ENCODE assay signal across 15 mouse cellular contexts in the genomic region with DNA sequence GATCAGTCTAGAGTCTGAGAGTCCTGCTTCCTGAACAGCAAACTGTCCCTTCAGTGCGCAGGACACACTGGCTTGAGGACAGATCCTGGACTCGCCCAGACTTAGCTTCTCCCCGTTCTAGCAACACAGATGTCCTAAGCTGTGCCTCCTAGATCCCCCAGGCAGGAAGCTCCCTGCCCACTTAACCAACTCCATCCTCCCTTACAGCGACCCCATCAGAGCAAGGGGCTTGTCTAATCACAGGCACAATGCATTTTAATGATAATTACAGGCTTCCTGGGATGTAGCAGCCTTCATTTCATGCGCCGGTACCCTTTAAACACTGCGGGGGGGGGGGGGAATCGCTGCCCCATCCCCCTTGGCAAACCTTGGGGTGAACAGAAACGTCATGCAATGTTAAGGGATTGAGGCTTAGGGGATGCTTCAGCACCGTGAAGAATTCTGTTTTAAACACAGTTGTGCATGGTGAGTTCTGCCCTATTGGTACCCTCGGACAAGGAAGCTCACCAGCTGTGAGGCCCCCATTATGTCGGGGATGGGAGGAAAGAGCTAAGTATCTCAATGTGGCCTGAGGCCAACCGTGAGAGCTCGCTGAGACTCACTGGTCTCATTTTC.
A peak's percentile ranks its signal among the peaks of the same experiment; 100 is the strongest.
DNase-seq lines count a peak whose midpoint lies in the region; ATAC-seq and TF ChIP-seq lines count a peak whose summit lies in the region.
"Had no signal": no experiment of that assay in that cellular context is flagged by ENCODE, and none has a peak within 500 bp of the region (broad histone marks: within the 10 kb centered on the region; RNA-seq: fewer than 3 reads in every experiment).

No protein-coding gene starts in this region.

- peak; percentile 57; the same call in 1 of the 2 replicates for ATAC-seq in forebrain, embryonic 15.5 days (replicated peaks)
- ATAC-seq in hindbrain, postnatal 0 days, result 0 out of 2 replicates have a peak, but pooled peaks have one; percentile 12
- peak; percentile 82 for ATAC-seq in neural tube, embryonic 13.5 days (ENCODE audit: low read depth)
- ATAC-seq in kidney, embryonic 15.5 days (replicated peaks; ENCODE audit: low FRiP score), result no peak
- ATAC-seq: intestine, embryonic 15.5 days; lung, postnatal 0 days had no signal

- no peaks in the 10 kb centered on the region for H3K9me3 ChIP-seq in forebrain, embryonic 15.5 days
- H3K9me3 ChIP-seq in hindbrain, postnatal 0 days (ENCODE audit: low read length), result no peaks in the 10 kb centered on the region
- H3K9me3 ChIP-seq in neural tube, embryonic 13.5 days, result no peaks in the 10 kb centered on the region
- no peaks in the 10 kb centered on the region for H3K9me3 ChIP-seq in kidney, embryonic 15.5 days (replicated peaks)
- H3K9me3 ChIP-seq: intestine, embryonic 15.5 days; limb, embryonic 10.5 days; liver, embryonic 13.5 days had no signal

- DNase-seq in embryo, embryonic 9.5 days (ENCODE audit: extremely low spot score), result peak; percentile 9
- DNase-seq in hindbrain, postnatal 0 days (ENCODE audit: low spot score), result peak; percentile 36
- DNase-seq in right cerebral cortex, adult 2 months (ENCODE audit: low spot score in 2 of 2), result no peak
- DNase-seq in Muller cell, postnatal 12 days (ENCODE audit: inconsistent ontology term), result no peak
- DNase-seq: heart, postnatal 10 days; layer of hippocampus, postnatal 36 days; liver, embryonic 13.5 days; right cerebral cortex, postnatal 25 days had no signal

- H3K4me2 ChIP-seq in forebrain, embryonic 15.5 days (replicated peaks), result no peak overlapping the region
- no peak overlapping the region for H3K4me2 ChIP-seq in hindbrain, postnatal 0 days (ENCODE audit: low read depth, low read length)
- H3K4me2 ChIP-seq in neural tube, embryonic 13.5 days, result peak overlapping the region; percentile 9; the same call in 1 of the 2 replicates
- H3K4me2 ChIP-seq in kidney, embryonic 15.5 days, result no peak overlapping the region
- H3K4me2 ChIP-seq: intestine, embryonic 15.5 days; liver, embryonic 13.5 days had no signal

- no peak for TF ChIP-seq CTCF in hindbrain, postnatal 0 days (IDR thresholded peaks at IDR 0.05; ENCODE audit: low read depth)

- 9% methylated on average over 14 of the region's 14 CpGs for WGBS in forebrain, embryonic 15.5 days
- WGBS in hindbrain, postnatal 0 days, result 10% methylated on average over 14 of the region's 14 CpGs
- 11% methylated on average over 14 of the region's 14 CpGs for WGBS in neural tube, embryonic 13.5 days
- 29% methylated on average over 14 of the region's 14 CpGs for WGBS in kidney, embryonic 15.5 days

- no peaks in the 10 kb centered on the region for H3K36me3 ChIP-seq in forebrain, embryonic 15.5 days
- no peaks in the 10 kb centered on the region for H3K36me3 ChIP-seq in hindbrain, postnatal 0 days (ENCODE audit: insufficient read depth, low read length)
- H3K36me3 ChIP-seq in neural tube, embryonic 13.5 days, result no peaks in the 10 kb centered on the region
- no peaks in the 10 kb centered on the region for H3K36me3 ChIP-seq in kidney, embryonic 15.5 days
- H3K36me3 ChIP-seq: intestine, embryonic 15.5 days; limb, embryonic 10.5 days; liver, embryonic 13.5 days had no signal

- H3K27ac ChIP-seq in forebrain, embryonic 15.5 days (replicated peaks), result 0 out of 2 replicates have a peak overlapping the region, but pooled peaks have one; percentile 28
- no peak overlapping the region for H3K27ac ChIP-seq in hindbrain, postnatal 0 days
- H3K27ac ChIP-seq in neural tube, embryonic 13.5 days (replicated peaks), result peak overlapping the region; percentile 57
- no peak overlapping the region for H3K27ac ChIP-seq in kidney, embryonic 15.5 days
- H3K27ac ChIP-seq: intestine, embryonic 15.5 days; limb, embryonic 10.5 days; liver, embryonic 13.5 days had no signal

- no peak overlapping the region for H3K9ac ChIP-seq in forebrain, embryonic 15.5 days (replicated peaks)
- no peak overlapping the region for H3K9ac ChIP-seq in hindbrain, postnatal 0 days (replicated peaks; ENCODE audit: low read length)
- H3K9ac ChIP-seq in neural tube, embryonic 13.5 days, result peak overlapping the region; percentile 3; the same call in 1 of the 2 replicates
- no peak overlapping the region for H3K9ac ChIP-seq in kidney, embryonic 15.5 days
- H3K9ac ChIP-seq: intestine, embryonic 15.5 days; liver, embryonic 13.5 days had no signal

- H3K4me3 ChIP-seq in forebrain, embryonic 15.5 days, result no peak overlapping the region
- no peak overlapping the region for H3K4me3 ChIP-seq in hindbrain, postnatal 0 days (ENCODE audit: low read length)
- H3K4me3 ChIP-seq in neural tube, embryonic 13.5 days, result no peak overlapping the region
- H3K4me3 ChIP-seq in kidney, embryonic 15.5 days (replicated peaks), result no peak overlapping the region
- H3K4me3 ChIP-seq: intestine, embryonic 15.5 days; limb, embryonic 10.5 days; liver, embryonic 13.5 days had no signal

- no peaks in the 10 kb centered on the region for H3K27me3 ChIP-seq in forebrain, embryonic 15.5 days
- H3K27me3 ChIP-seq in hindbrain, postnatal 0 days (ENCODE audit: insufficient read depth, low read length), result no peaks in the 10 kb centered on the region
- H3K27me3 ChIP-seq in neural tube, embryonic 13.5 days, result peaks cover 33% of the 10 kb centered on the region
- peaks cover 8% of the 10 kb centered on the region for H3K27me3 ChIP-seq in kidney, embryonic 15.5 days
- H3K27me3 ChIP-seq: intestine, embryonic 15.5 days; liver, embryonic 13.5 days; megakaryocyte, embryonic 14.5 days had no signal

- peaks cover 12% of the 10 kb centered on the region for H3K4me1 ChIP-seq in forebrain, embryonic 15.5 days
- no peaks in the 10 kb centered on the region; the same call in 1 of the 2 replicates for H3K4me1 ChIP-seq in hindbrain, postnatal 0 days (ENCODE audit: insufficient read depth, low read length)
- peaks cover 21% of the 10 kb centered on the region for H3K4me1 ChIP-seq in neural tube, embryonic 13.5 days (replicated peaks)
- H3K4me1 ChIP-seq in kidney, embryonic 15.5 days, result no peaks in the 10 kb centered on the region
- H3K4me1 ChIP-seq: intestine, embryonic 15.5 days; liver, embryonic 13.5 days; megakaryocyte, embryonic 14.5 days had no signal

Comparison
In these comparisons a context has a peak if more than half of its experiments do, and no peak if none do; other contexts are left out.
1. DNase-seq: peak in embryo, embryonic 9.5 days (single experiment) and hindbrain, postnatal 0 days (single experiment); none in right cerebral cortex, adult 2 months (0 of 2) and Muller cell, postnatal 12 days (single experiment).
2. H3K27ac ChIP-seq: peak in forebrain, embryonic 15.5 days (single experiment) and neural tube, embryonic 13.5 days (single experiment); none in hindbrain, postnatal 0 days (single experiment) and kidney, embryonic 15.5 days (single experiment).